Mouse (Mus musculus) embryonic facial prominence, embryonic 10.5 days (tissue): ENCODE data around the gene Map3k15. TPM values are rescaled to one million over a fixed set of nuclear protein-coding genes. Genes with fewer than 3 reads are reported as not detected.

Experiments
- DNase-seq: peaks from one replicate; pipeline ENCODE4 v3.0.0-alpha.2; 2017; ENCODE audit warnings: low spot score
- H3K27ac ChIP-seq: fragments of 300-500 bp; sonication (generic); replicated peaks from 2 replicates; pipeline ENCODE4 v1.5.1; 2016; ENCODE audit warnings: mild to moderate bottlenecking
- H3K27me3 ChIP-seq: fragments of 300-500 bp; sonication (generic); replicated peaks from 2 replicates; pipeline ENCODE4 v1.6.1; 2016; ENCODE audit warnings: low read depth, mild to moderate bottlenecking; ENCODE audit not compliant: poor library complexity, severe bottlenecking
- H3K36me3 ChIP-seq: fragments of 300-500 bp; sonication (generic); replicated peaks from 2 replicates; pipeline ENCODE4 v1.6.1; 2016; ENCODE audit warnings: mild to moderate bottlenecking, moderate library complexity
- H3K4me1 ChIP-seq: fragments of 300-500 bp; sonication (generic); 2 replicates; pipeline ENCODE4 v1.6.1; 2016
- H3K4me3 ChIP-seq: fragments of 300-500 bp; sonication (generic); 2 replicates; pipeline ENCODE4 v1.5.1; 2016; ENCODE audit warnings: mild to moderate bottlenecking, moderate library complexity
- H3K9me3 ChIP-seq: fragments of 300-500 bp; sonication (generic); 2 replicates; pipeline ENCODE4 v1.6.1; 2016; ENCODE audit warnings: mild to moderate bottlenecking
- WGBS: fragments of 180-500 bp; shearing (Covaris S2); methylation state at CpG from one replicate; pipeline ENCODE4 v1.1.7; 2016; 5-methylcytosine and 5-hydroxymethylcytosine counted together
- polyA plus RNA-seq: library from polyadenylated mRNA; unstranded; fragments of >200 nt; fragmentation: Nextera tagmentation; extraction: Ambion mirVana; gene quantifications from 2 replicates; pipeline ENCODE4 v1.2.1, GENCODE M21; 2016

Map3k15 gene
- 0.12 and 0.20 TPM in 2 replicates for polyA plus RNA-seq

DNA sequence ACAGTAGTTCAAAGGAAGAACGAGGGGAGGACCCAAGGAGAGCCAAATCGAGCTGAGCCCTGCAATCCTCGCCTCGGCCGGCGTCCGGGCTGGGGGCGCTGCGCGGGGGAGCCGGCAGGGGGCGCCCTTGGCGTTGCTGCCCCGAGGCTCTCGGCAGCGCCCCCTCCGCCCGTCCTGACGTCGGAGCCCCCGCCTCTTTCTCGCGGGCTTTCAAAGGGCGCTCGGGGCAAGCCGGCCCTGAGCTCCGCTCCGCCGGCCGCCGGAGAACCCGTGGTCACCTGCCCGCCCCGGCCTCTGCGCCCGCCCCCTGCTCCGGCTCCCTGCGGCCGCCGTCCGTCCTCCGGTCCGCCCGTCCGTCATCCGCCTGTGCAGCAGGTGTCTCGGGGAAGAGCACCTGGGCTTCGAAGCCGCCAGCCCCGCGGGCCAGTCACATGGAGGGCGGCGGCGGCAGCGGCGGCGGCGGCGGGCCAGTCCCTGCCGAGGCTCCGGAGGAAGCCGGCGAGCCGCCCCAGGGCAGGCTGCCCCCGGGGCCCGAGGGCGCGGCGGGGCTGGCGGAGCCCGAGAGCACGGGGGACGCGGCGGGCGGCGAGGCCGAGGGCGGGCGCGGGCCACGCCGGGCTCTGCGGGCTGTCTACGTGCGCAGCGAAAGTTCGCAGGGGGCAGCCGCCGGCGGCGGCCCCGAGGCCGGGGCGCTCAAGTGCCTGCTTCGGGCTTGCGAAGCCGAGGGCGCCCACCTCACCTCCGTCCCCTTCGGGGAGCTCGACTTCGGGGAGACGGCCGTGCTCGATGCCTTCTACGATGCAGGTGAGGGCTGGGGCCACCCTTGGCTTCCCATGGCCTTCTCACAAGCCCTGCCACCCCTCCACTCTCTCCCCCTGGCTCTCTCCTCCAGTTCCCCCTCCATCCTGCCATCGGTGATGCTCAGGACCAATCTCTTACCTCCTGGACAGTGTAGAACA is at the start of gene Map3k15:
Map3k15 (plus strand) TSS at position 432 of the 959 bp plus-strand sequence.
- H3K36me3 ChIP-seq, result no peaks in the 10 kb centered on the region
- no peaks in the 10 kb centered on the region for H3K4me1 ChIP-seq
- 36% methylated on average over 107 of the region's 108 CpGs for WGBS
- H3K4me3 ChIP-seq, result peak within 1 kb of the TSS; percentile 58
- H3K27ac ChIP-seq, result no peak within 1 kb of the TSS; the same call in 1 of the 2 replicates
- DNase-seq, result peak; percentile 68
- no peaks in the 10 kb centered on the region for H3K9me3 ChIP-seq
- H3K27me3 ChIP-seq, result peaks cover 92% of the 10 kb centered on the region

DNA sequence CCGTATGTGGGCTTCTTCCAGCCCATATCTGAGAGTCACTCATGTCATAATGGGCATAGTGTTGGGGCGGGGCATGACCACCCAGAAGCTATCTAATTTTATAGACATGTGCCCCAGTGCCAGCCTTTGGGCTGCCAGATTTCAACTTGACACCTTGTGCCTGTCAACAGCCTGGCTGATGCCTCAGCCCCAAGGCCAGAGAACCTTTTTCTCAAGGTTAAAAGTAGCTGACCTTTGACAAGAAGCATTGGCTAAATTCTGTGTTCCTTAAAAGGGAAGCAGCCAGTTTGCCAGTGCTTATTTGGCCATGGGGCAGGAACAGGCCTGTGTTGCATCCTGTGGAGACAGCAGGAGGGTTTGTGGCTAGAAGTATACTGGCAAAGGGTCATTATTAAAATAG is 45.7 kb upstream of the Map3k15 start:
- WGBS, result 79% methylated on average over 2 of the region's 2 CpGs

DNA sequence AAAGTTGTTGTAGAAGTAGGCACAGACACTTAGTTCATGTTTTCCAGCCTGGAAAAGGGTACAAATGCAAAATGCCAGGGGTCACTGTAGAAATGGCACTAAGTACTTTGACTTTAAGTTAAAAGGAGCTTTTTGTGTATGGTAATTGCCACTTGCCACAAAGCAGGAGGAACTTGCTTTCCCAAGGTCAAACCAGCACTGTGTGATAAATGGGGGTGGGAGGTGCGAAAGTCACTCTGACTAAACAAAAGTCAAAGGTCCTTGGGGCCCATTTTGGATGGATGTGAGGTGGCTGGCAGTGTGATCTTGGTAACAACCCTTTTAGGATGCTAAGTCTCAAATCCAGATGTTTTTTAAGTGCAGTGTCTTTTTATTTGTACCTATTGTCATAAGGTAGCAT is 44.6 kb upstream of the Map3k15 start:
- H3K27ac ChIP-seq, result no peak overlapping the region
- H3K36me3 ChIP-seq, result no peaks in the 10 kb centered on the region
- no peaks in the 10 kb centered on the region for H3K9me3 ChIP-seq
- WGBS, result 67% methylated on average over 1 of the region's 1 CpGs
- no peak overlapping the region for H3K4me3 ChIP-seq
- no peak for DNase-seq
- H3K27me3 ChIP-seq, result peaks cover 83% of the 10 kb centered on the region
- no peaks in the 10 kb centered on the region for H3K4me1 ChIP-seq

More for the DNA sequence above, 45.7 kb upstream of the Map3k15 start:
- no peak overlapping the region for H3K27ac ChIP-seq
- H3K4me1 ChIP-seq, result no peaks in the 10 kb centered on the region
- H3K9me3 ChIP-seq, result no peaks in the 10 kb centered on the region
- H3K36me3 ChIP-seq, result no peaks in the 10 kb centered on the region
- peaks cover 83% of the 10 kb centered on the region for H3K27me3 ChIP-seq
- DNase-seq, result no peak
- H3K4me3 ChIP-seq, result no peak overlapping the region

DNA sequence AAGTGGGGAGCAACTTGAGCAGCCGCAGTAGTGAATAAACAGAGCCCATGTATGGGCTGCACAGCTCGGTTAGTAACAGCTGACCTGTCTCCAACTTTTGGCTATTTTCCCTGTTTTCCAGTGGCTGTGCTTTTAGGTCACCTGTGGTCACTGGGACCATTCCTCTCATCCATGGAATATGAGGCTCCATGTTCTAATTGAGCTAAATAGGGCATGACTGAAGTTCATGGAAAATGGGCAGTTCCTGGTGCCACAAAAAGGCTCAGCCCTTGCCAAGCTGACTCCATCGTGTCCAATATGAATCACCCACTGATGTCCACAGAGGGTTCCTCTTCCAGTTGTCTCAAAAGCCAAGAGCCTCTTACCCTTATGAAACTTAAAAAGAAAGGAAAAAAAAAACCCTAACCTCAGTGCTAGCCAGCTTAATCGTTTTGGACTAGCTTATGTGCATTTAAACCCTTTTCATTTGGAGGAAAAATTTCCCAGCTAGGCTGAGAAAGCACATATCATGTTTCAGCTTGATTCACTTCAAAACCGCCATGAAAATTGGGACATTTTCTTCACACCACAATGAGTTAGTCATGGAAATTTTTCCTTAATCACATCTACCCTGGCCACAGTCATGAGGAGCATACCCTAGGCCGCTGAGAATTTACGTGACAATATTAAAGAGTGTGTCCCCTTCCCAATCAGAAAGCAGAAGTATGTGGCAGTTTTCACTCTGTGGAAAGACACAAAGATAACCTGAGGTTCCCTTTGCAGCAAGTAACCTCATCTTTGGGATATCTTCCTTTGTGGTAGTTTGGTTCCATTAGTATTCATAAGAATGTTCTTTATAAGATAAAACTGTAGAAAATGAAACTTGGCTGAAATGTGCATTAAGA is 34.4 kb upstream of the Map3k15 start:
- H3K27me3 ChIP-seq, result peaks cover 100% of the 10 kb centered on the region
- 77% methylated on average over 7 of the region's 7 CpGs for WGBS

DNA sequence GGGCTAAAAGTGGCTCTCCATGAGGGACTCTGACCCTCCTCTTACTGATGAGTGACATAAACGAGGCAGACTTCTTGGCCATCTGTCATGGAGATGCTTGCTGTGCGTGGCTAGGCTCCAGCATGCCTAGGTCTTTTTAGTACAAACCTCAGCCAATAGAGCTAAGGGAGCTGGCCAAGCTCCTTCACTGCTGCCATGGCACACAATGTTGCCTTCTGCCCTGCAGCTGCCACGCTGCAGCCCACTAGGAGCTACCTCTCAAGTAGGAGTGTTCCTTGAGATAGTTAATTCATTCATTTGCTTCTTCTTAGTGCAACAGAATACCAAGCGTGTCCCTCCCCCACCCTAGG is 33.8 kb upstream of the Map3k15 start:
- Histone ChIP-seq H3K36me3 (no peaks in the 10 kb centered on the region), H3K4me1 (no peaks in the 10 kb centered on the region), H3K27ac (no peak overlapping the region), H3K9me3 (no peaks in the 10 kb centered on the region), H3K27me3 (peaks cover 100% of the 10 kb centered on the region), H3K4me3 (no peak overlapping the region)
- 86% methylated on average over 4 of the region's 4 CpGs for WGBS
- no peak for DNase-seq

More for the DNA sequence above, 34.4 kb upstream of the Map3k15 start:
- no peaks in the 10 kb centered on the region for H3K9me3 ChIP-seq
- no peak overlapping the region for H3K27ac ChIP-seq
- no peaks in the 10 kb centered on the region for H3K4me1 ChIP-seq
- no peaks in the 10 kb centered on the region for H3K36me3 ChIP-seq
- no peak for DNase-seq
- H3K4me3 ChIP-seq, result no peak overlapping the region

DNA sequence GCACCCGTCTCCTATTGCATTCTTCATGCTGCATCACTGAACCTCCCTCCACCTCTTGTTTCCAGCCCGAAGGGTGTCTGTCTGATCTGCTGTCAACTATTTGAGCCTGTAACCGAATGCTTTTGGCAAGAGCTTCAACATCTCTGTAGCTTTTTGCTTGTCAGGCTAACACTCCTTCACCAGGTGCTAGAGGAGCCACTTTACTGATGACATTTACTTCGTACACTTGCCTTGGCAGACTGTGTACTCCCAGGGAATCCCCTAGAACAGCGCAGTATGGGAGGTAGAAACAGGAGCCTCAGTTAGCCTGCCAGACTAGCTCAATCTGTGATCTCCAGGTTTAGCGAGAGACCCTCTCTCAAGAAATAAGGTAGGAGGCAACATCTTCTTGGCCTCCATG is 32.8 kb upstream of the Map3k15 start:
- H3K9me3 ChIP-seq, result no peaks in the 10 kb centered on the region
- no peak for DNase-seq
- H3K27ac ChIP-seq, result no peak overlapping the region
- no peaks in the 10 kb centered on the region for H3K36me3 ChIP-seq
- H3K27me3 ChIP-seq, result peaks cover 100% of the 10 kb centered on the region
- WGBS, result 85% methylated on average over 6 of the region's 6 CpGs
- H3K4me3 ChIP-seq, result no peak overlapping the region
- H3K4me1 ChIP-seq, result no peaks in the 10 kb centered on the region

DNA sequence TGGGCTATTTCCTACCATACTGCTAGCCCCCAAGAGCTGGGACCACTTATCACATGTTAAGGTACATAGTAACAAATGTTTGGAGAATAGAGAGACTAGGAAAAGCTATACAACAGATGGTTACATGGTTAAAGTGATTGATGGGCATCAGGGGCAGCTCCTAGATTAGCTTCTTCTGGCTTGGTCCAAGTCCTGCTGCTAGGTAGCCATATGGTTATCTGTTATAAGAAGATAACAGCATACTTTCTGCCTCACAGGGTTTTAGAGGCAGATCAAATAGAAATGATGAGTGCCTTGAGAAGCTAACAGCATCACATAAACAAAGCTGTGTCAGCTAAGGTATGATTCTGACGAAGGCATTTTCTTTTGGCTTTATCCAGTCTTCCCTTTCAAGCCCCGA is 26.8 kb upstream of the Map3k15 start:
- H3K36me3 ChIP-seq, result no peaks in the 10 kb centered on the region
- DNase-seq, result no peak
- no peaks in the 10 kb centered on the region for H3K9me3 ChIP-seq
- WGBS, result 83% methylated on average over 2 of the region's 2 CpGs
- no peaks in the 10 kb centered on the region for H3K4me1 ChIP-seq
- H3K27ac ChIP-seq, result no peak overlapping the region
- peaks cover 86% of the 10 kb centered on the region for H3K27me3 ChIP-seq
- no peak overlapping the region for H3K4me3 ChIP-seq

DNA sequence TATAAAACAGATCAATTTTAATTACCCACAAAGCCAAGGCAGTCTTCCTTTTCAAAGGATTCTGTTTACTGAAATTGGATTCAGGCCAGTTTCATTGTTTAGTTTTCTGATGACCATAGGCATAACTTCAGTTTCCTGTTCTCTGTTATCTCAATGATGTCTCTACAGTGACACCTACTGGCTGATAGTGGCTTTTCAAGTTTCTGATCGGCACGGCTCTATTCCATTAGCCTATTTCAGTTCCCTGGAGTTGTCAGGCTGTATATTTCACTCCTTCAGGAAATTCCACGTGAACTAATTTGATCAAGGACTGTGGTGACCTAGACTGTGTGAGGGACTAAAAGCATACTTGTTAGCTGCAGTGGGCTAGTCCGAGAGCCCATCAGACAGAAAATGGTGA is 25.0 kb upstream of the Map3k15 start:
- Histone ChIP-seq H3K27me3 (peaks cover 85% of the 10 kb centered on the region), H3K27ac (no peak overlapping the region), H3K4me1 (no peaks in the 10 kb centered on the region), H3K9me3 (no peaks in the 10 kb centered on the region), H3K4me3 (no peak overlapping the region), H3K36me3 (no peaks in the 10 kb centered on the region)
- WGBS, result 33% methylated on average over 4 of the region's 4 CpGs
- DNase-seq, result peak; percentile 9

DNA sequence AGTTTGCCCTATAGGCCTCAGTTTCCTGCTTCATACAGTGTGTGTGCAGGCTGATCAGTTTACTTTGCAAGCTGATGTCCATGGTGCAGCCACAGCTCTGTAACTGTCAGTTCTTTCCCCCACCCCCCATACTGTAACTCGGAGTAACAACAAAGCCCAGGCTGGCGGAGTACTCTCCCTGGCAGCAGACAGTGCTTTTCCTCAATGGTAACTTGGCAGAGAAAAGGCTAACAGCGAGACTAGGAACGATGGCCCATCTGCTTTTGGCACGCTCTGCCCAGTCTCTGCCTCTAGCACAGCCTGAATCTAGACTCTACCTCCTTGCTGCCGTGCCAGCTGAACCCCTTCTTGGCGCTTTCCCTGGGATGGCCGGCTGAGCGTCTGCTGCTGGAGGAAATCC is 24.3 kb upstream of the Map3k15 start:
- Histone ChIP-seq H3K27me3 (peaks cover 84% of the 10 kb centered on the region), H3K9me3 (no peaks in the 10 kb centered on the region), H3K4me3 (no peak overlapping the region), H3K27ac (no peak overlapping the region), H3K4me1 (no peaks in the 10 kb centered on the region), H3K36me3 (no peaks in the 10 kb centered on the region)
- WGBS, result 91% methylated on average over 9 of the region's 9 CpGs
- DNase-seq, result no peak

GRCm38 (mm10) chrX:159969025-159969424 is 19.2 kb upstream of the Map3k15 start:
- H3K4me1 ChIP-seq, result no peaks in the 10 kb centered on the region
- H3K36me3 ChIP-seq, result no peaks in the 10 kb centered on the region
- H3K27me3 ChIP-seq, result peaks cover 94% of the 10 kb centered on the region
- no peaks in the 10 kb centered on the region for H3K9me3 ChIP-seq
- WGBS, result 88% methylated on average over 2 of the region's 2 CpGs
- no peak overlapping the region for H3K27ac ChIP-seq
- no peak for DNase-seq
- H3K4me3 ChIP-seq, result no peak overlapping the region

DNA sequence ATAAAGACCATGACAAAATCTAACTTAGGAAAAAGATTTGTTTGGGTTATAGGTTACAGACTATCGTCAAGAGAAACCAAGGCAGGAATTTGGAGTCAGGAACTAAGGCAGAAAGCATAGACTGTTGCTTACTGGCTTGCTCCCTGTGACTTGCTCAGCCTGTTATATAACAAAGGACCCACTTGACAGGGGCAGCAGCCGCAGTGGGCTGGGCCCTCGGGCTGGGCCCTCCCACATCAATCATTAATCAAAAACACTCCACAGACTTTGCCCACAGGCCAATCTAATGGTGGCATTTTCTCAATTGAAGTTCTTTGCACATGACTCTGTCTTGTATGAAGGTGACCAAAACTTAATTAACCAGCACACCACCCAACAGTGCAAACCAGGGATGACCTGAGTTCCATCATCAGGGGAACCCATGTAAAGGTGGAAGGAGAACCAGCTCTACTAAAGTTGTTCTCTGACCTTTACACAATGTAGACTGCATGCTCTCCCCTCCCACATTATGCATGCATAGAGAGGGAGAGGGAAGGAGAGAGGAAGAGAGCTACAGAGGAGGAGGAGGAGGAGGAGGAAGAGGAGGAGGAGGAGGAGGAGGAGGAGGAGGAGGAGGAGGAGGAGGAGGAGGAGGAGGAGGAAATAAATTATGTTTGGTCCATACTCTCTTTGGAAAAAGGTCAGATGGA is 17.0 kb upstream of the Map3k15 start:
- no peak for DNase-seq
- no peak overlapping the region for H3K27ac ChIP-seq
- no peaks in the 10 kb centered on the region for H3K9me3 ChIP-seq
- WGBS, result 60% methylated on average over 3 of the region's 3 CpGs
- H3K4me3 ChIP-seq, result no peak overlapping the region
- H3K4me1 ChIP-seq, result no peaks in the 10 kb centered on the region
- H3K36me3 ChIP-seq, result no peaks in the 10 kb centered on the region
- peaks cover 83% of the 10 kb centered on the region for H3K27me3 ChIP-seq

- Histone ChIP-seq H3K4me1 (no peaks in the 10 kb centered on the region), H3K27ac (no peak overlapping the region), H3K4me3 (no peak overlapping the region), H3K9me3 (no peaks in the 10 kb centered on the region), H3K36me3 (no peaks in the 10 kb centered on the region), H3K27me3 (peaks cover 75% of the 10 kb centered on the region)
- 31% methylated on average over 5 of the region's 5 CpGs for WGBS
- DNase-seq, result peak; percentile 25
Measured at GRCm38 (mm10) chrX:159973730-159974129, 14.5 kb upstream of the Map3k15 start.
